In the genomic region with DNA sequence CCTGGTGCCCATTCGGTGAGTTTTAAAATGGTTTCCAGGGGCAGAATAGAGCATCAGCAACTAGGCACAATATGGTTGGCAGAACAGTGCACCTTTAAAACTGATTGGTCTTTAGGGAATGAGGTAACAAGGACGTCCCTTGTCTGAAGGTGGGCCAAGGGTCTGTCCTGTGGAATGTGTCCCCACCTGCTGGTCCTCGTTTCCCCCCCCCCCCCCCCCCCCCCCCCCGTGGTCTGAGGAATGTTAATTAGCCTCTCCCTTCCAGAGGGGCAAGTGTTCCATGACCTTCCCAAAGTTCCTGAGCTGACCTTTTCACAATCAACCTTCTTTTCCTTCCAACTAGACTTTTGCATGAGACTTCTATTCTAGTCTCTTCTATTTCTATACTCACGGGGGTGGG, we compare ENCODE assay signal across 25 mouse cellular contexts. TPM values are rescaled to one million over a fixed set of nuclear protein-coding genes. Genes with fewer than 3 reads are reported as not detected.
A peak's percentile ranks its signal among the peaks of the same experiment; 100 is the strongest.
DNase-seq lines count a peak whose midpoint lies in the region; ATAC-seq and TF ChIP-seq lines count a peak whose summit lies in the region.
"Had no signal": no experiment of that assay in that cellular context is flagged by ENCODE, and none has a peak within 500 bp of the region (broad histone marks: within the 10 kb centered on the region; RNA-seq: fewer than 3 reads in every experiment).

No protein-coding gene starts in this region.

- no peaks in the 10 kb centered on the region for H3K36me3 ChIP-seq in E14TG2a.4 (ENCODE audit: insufficient read depth, low read length)
- H3K36me3 ChIP-seq in midbrain, embryonic 15.5 days (replicated peaks) = no peaks in the 10 kb centered on the region
- H3K36me3 ChIP-seq: embryonic facial prominence, embryonic 10.5 days; embryonic facial prominence, embryonic 12.5 days; forebrain, embryonic 15.5 days; G1E had no signal

- no peaks in the 10 kb centered on the region for H3K27me3 ChIP-seq in E14TG2a.4 (ENCODE audit: insufficient read depth, low read length)
- H3K27me3 ChIP-seq in midbrain, embryonic 15.5 days (replicated peaks) = no peaks in the 10 kb centered on the region
- H3K27me3 ChIP-seq: CH12.LX; embryonic facial prominence, embryonic 12.5 days; forebrain, embryonic 13.5 days; forebrain, embryonic 15.5 days; Patski had no signal

- WGBS in midbrain, embryonic 15.5 days = 58% methylated on average over 4 of the region's 5 CpGs

- H3K4me3 ChIP-seq in E14TG2a.4 (replicated peaks; ENCODE audit: low read length) = peak overlapping the region; percentile 50
- no peak overlapping the region for H3K4me3 ChIP-seq in midbrain, embryonic 15.5 days
- H3K4me3 ChIP-seq: embryonic facial prominence, embryonic 10.5 days; embryonic facial prominence, embryonic 12.5 days; forebrain, embryonic 13.5 days; forebrain, embryonic 15.5 days had no signal

- ATAC-seq in midbrain, embryonic 15.5 days (replicated peaks) = no peak
- ATAC-seq: activated CD4-positive, CD25-positive, alpha-beta regulatory T cell, adult 4 months; CD4-positive, CD25-positive, alpha-beta regulatory T cell, adult 4 months; forebrain, embryonic 13.5 days; forebrain, embryonic 15.5 days; forebrain, postnatal 0 days; Patski had no signal

- peaks cover 73% of the 10 kb centered on the region for H3K4me1 ChIP-seq in E14TG2a.4 (replicated peaks; ENCODE audit: low read depth, low read length)
- peaks cover 4% of the 10 kb centered on the region; the same call in 1 of the 2 replicates for H3K4me1 ChIP-seq in midbrain, embryonic 15.5 days
- H3K4me1 ChIP-seq: forebrain, embryonic 13.5 days had no signal

- DNase-seq in ES-CJ7 (ENCODE audit: low read depth, low spot score) (peak; percentile 87), R1 (ENCODE audit: low read depth, low spot score) (peak; percentile 96)
- no peak for DNase-seq in thymus, postnatal 14 days
- no peak for DNase-seq in right cerebral cortex, adult 18-20 months
- DNase-seq: adrenal gland, adult 8-10 months; adrenal gland, postnatal 14 days; adrenal gland, postnatal 36 days; B cell, adult 2 months; cerebellum, adult 11-12 months; cerebellum, adult 2 months; cerebellum, adult 9-10 months; cerebellum, postnatal 10 days; cerebellum, postnatal 25 days; forebrain, postnatal 0 days had no signal

- no peak for TF ChIP-seq CTCF in E14TG2a.4 (conservative IDR thresholded peaks at IDR 0.05; ENCODE audit: low read length)

- H3K9ac ChIP-seq in midbrain, embryonic 15.5 days = no peak overlapping the region
- H3K9ac ChIP-seq: embryonic facial prominence, embryonic 12.5 days; forebrain, embryonic 13.5 days; forebrain, embryonic 15.5 days; forebrain, postnatal 0 days had no signal

- H3K27ac ChIP-seq in midbrain, embryonic 15.5 days = no peak overlapping the region
- H3K27ac ChIP-seq: embryonic facial prominence, embryonic 10.5 days; embryonic facial prominence, embryonic 12.5 days; forebrain, embryonic 13.5 days; forebrain, embryonic 15.5 days had no signal

- H3K9me3 ChIP-seq in E14TG2a.4 (ENCODE audit: low read length) = peaks cover 5% of the 10 kb centered on the region; the same call in 1 of the 2 replicates
- H3K9me3 ChIP-seq in midbrain, embryonic 15.5 days = no peaks in the 10 kb centered on the region
- H3K9me3 ChIP-seq: embryonic facial prominence, embryonic 10.5 days; embryonic facial prominence, embryonic 12.5 days; forebrain, embryonic 13.5 days; forebrain, embryonic 15.5 days; G1E had no signal

- H3K4me2 ChIP-seq in midbrain, embryonic 15.5 days = no peak overlapping the region
- H3K4me2 ChIP-seq: embryonic facial prominence, embryonic 12.5 days; forebrain, embryonic 13.5 days; forebrain, embryonic 15.5 days had no signal

RNA-seq across cellular contexts. Expression of gene Slc44a3, which starts 46.5 kb away (rescaled TPM):
- 1.1 and 1.2 TPM in 2 replicates for polyA plus RNA-seq in midbrain, embryonic 15.5 days (2015; fragmentation: Nextera tagmentation; extraction: Ambion mirVana)
- polyA plus RNA-seq: activated CD4-positive, CD25-positive, alpha-beta regulatory T cell, adult 4 months; CD4-positive, CD25-positive, alpha-beta regulatory T cell, adult 4 months; G1E had no signal

Comparison
In these comparisons a context has a peak if more than half of its experiments do, and no peak if none do; other contexts are left out.
1. DNase-seq: peak in ES-CJ7 (single experiment) and R1 (single experiment); none in thymus, postnatal 14 days (single experiment) and right cerebral cortex, adult 18-20 months (single experiment).